Mouse (Mus musculus) small intestine, adult 2 months (tissue): ENCODE measurements at regions not wholly inside any gene's neighbourhood (a gene's known extent, or its start where the extent isn't known, plus 50 kb on each side); places are given as distances from the start of the nearest gene placed in this dataset.

Source experiments
- CTCF ChIP-seq: fragments of 200-500 bp; IDR thresholded peaks from 2 replicates; pipeline ENCODE4 v1.5.1; 2012; ENCODE audit warnings: low read depth, mild to moderate bottlenecking, control low read depth, inconsistent platforms, low read length, moderate library complexity, mixed read lengths; ENCODE audit not compliant: insufficient replicate concordance, insufficient read length; ENCODE audit errors: extremely low read depth
- POLR2A ChIP-seq: fragments of 200-500 bp; IDR thresholded peaks from 2 replicates; pipeline ENCODE4 v1.6.1; 2012; ENCODE audit warnings: low read depth, mild to moderate bottlenecking, control low read depth, inconsistent platforms, low read length, moderate library complexity

- TF ChIP-seq POLR2A (no peak), CTCF (no peak)
These were observed 94.4 kb upstream of the 1700021F07Rik start for GRCm38 (mm10) chr2:173427888-173428450.
